Mouse (Mus musculus) MEL (cell line): ENCODE measurements around the gene Kdm4a. TPM values are rescaled to one million over a fixed set of nuclear protein-coding genes. Genes with fewer than 3 reads are reported as not detected.

Source experiments
- DNase-seq: peaks from one replicate; pipeline ENCODE4 v3.0.0; 2011; ENCODE audit warnings: low read depth, low spot score
- H3K27ac ChIP-seq: 2 replicates; pipeline ENCODE4 v1.5.1; 2012; ENCODE audit warnings: low read depth, mild to moderate bottlenecking, control low read depth, low read length, moderate library complexity; ENCODE audit not compliant: control insufficient read depth
- H3K27me3 ChIP-seq, 2 experiments: fragments of 150-350 bp in 1 of 2; sonication (generic) in 1 of 2; 2 replicates each; pipeline ENCODE4 v1.6.1; 2012; ENCODE audit warnings: low read length in 2 of 2, mild to moderate bottlenecking in 2 of 2, improper control_type of control experiment in 1 of 2, moderate library complexity in 1 of 2; ENCODE audit not compliant: insufficient read depth in 2 of 2, control insufficient read depth in 1 of 2
- H3K36me3 ChIP-seq, 2 experiments: 2 replicates each; pipeline ENCODE4 v1.6.1; 2012 to 2014; ENCODE audit warnings: low read length in 2 of 2, improper control_type of control experiment in 1 of 2, inconsistent platforms in 1 of 2, mild to moderate bottlenecking in 1 of 2; ENCODE audit not compliant: insufficient read depth in 2 of 2, control insufficient read depth in 1 of 2
- H3K4me1 ChIP-seq, 2 experiments: fragments of 150-350 bp in 1 of 2; sonication (generic) in 1 of 2; 2 replicates each; pipeline ENCODE4 v1.6.1; 2012; ENCODE audit warnings: low read length in 2 of 2, improper control_type of control experiment in 1 of 2, mild to moderate bottlenecking in 1 of 2; ENCODE audit not compliant: insufficient read depth in 2 of 2, control insufficient read depth in 1 of 2
- H3K4me3 ChIP-seq, 2 experiments: fragments of 150-350 bp in 1 of 2; sonication (generic) in 1 of 2; 2 replicates each; pipeline ENCODE4 v1.5.1; 2012; ENCODE audit warnings: low read depth in 2 of 2, low read length in 2 of 2, mild to moderate bottlenecking in 2 of 2, moderate library complexity in 2 of 2, control low read depth in 1 of 2, improper control_type of control experiment in 1 of 2; ENCODE audit not compliant: control insufficient read depth in 1 of 2, insufficient read depth in 1 of 2
- H3K79me2 ChIP-seq: 2 replicates; pipeline ENCODE4 v1.6.1; 2012; ENCODE audit warnings: mild to moderate bottlenecking, low read length, moderate library complexity; ENCODE audit not compliant: control insufficient read depth, poor library complexity, insufficient read depth
- H3K9ac ChIP-seq: 2 replicates; pipeline ENCODE4 v1.6.1; 2012; ENCODE audit warnings: low read depth, mild to moderate bottlenecking, control low read depth, low read length, moderate library complexity; ENCODE audit not compliant: control insufficient read depth, poor library complexity, severe bottlenecking
- H3K9me3 ChIP-seq: fragments of 150-350 bp; sonication (generic); replicated peaks from 2 replicates; pipeline ENCODE4 v1.6.1; 2012; ENCODE audit warnings: mild to moderate bottlenecking, low read length, improper control_type of control experiment, moderate library complexity; ENCODE audit not compliant: insufficient read depth
- BHLHE40 ChIP-seq: IDR thresholded peaks from 2 replicates; pipeline ENCODE4 v1.6.1; 2012; ENCODE audit warnings: low read depth, mild to moderate bottlenecking, inconsistent platforms, low read length, improper control_type of control experiment, borderline replicate concordance
- ELF1 ChIP-seq: IDR thresholded peaks from 2 replicates; pipeline ENCODE4 v1.6.1; 2014; ENCODE audit warnings: low read depth, mild to moderate bottlenecking, inconsistent platforms, low read length, improper control_type of control experiment, moderate library complexity
- EP300 ChIP-seq, 2 experiments: IDR thresholded peaks; 2 replicates each; pipeline ENCODE4 v1.6.1; 2011; ENCODE audit warnings: improper control_type of control experiment in 2 of 2, low read length in 2 of 2, low read depth in 1 of 2, mild to moderate bottlenecking in 1 of 2
- GABPA ChIP-seq: IDR thresholded peaks from 2 replicates; pipeline ENCODE4 v1.6.1; 2012; ENCODE audit warnings: low read depth, mild to moderate bottlenecking, inconsistent platforms, low read length, improper control_type of control experiment, moderate library complexity
- GATA1 ChIP-seq: IDR thresholded peaks from 2 replicates; pipeline ENCODE4 v1.6.1; 2011; ENCODE audit warnings: low read depth, low read length, improper control_type of control experiment
- HCFC1 ChIP-seq: IDR thresholded peaks from 2 replicates; pipeline ENCODE4 v1.6.1; 2012; ENCODE audit warnings: low read depth, mild to moderate bottlenecking, inconsistent platforms, low read length, improper control_type of control experiment, moderate library complexity
- JUND ChIP-seq: IDR thresholded peaks from 2 replicates; pipeline ENCODE4 v1.6.1; 2011; ENCODE audit warnings: low read depth, mild to moderate bottlenecking, improper control_type of control experiment, low read length
- KAT2A ChIP-seq: conservative IDR thresholded peaks from 2 replicates; pipeline ENCODE4 v1.6.1; 2012; ENCODE audit warnings: low read depth, low read length, improper control_type of control experiment, inconsistent platforms
- MAFK ChIP-seq: IDR thresholded peaks from 2 replicates; pipeline ENCODE4 v1.6.1; 2011; ENCODE audit warnings: low read depth, mild to moderate bottlenecking, low read length, improper control_type of control experiment, borderline replicate concordance
- MAZ ChIP-seq: IDR thresholded peaks from 2 replicates; pipeline ENCODE4 v1.6.1; 2012; ENCODE audit warnings: low read depth, mild to moderate bottlenecking, inconsistent platforms, low read length, improper control_type of control experiment
- MEF2A ChIP-seq: IDR thresholded peaks from 2 replicates; pipeline ENCODE4 v1.6.1; 2014; ENCODE audit warnings: low read depth, mild to moderate bottlenecking, inconsistent platforms, low read length, improper control_type of control experiment; ENCODE audit not compliant: poor library complexity, insufficient replicate concordance, severe bottlenecking; ENCODE audit errors: extremely low read depth
- MYB ChIP-seq: IDR thresholded peaks from 2 replicates; pipeline ENCODE4 v1.6.1; 2011; ENCODE audit warnings: mild to moderate bottlenecking, low read depth, low read length, improper control_type of control experiment
- MYC ChIP-seq: IDR thresholded peaks from 2 replicates; pipeline ENCODE4 v1.6.1; 2011; ENCODE audit warnings: low read depth, mild to moderate bottlenecking, low read length, improper control_type of control experiment, moderate library complexity
- POLR2A ChIP-seq, 2 experiments: IDR thresholded peaks; 2 replicates each; pipeline ENCODE4 v1.6.1; 2011 to 2012; ENCODE audit warnings: low read length in 2 of 2, mild to moderate bottlenecking in 2 of 2, control low read depth in 1 of 2, improper control_type of control experiment in 1 of 2, low read depth in 1 of 2, moderate library complexity in 1 of 2; ENCODE audit not compliant: control insufficient read depth in 1 of 2, insufficient read depth in 1 of 2, poor library complexity in 1 of 2
- RAD21 ChIP-seq: IDR thresholded peaks from 2 replicates; pipeline ENCODE4 v1.6.1; 2011; ENCODE audit warnings: mild to moderate bottlenecking, low read depth, low read length, improper control_type of control experiment
- RCOR1 ChIP-seq: IDR thresholded peaks from 2 replicates; pipeline ENCODE4 v1.6.1; 2012; ENCODE audit warnings: low read depth, mild to moderate bottlenecking, inconsistent platforms, low read length, improper control_type of control experiment
- SMC3 ChIP-seq: IDR thresholded peaks from 2 replicates; pipeline ENCODE4 v1.6.1; 2011; ENCODE audit warnings: low read depth, low read length, improper control_type of control experiment
- UBTF ChIP-seq: IDR thresholded peaks from 2 replicates; pipeline ENCODE4 v1.6.1; 2012; ENCODE audit warnings: low read depth, mild to moderate bottlenecking, inconsistent platforms, low read length, improper control_type of control experiment, moderate library complexity, borderline replicate concordance; ENCODE audit not compliant: insufficient read depth
- USF1 ChIP-seq: IDR thresholded peaks from 2 replicates; pipeline ENCODE4 v1.6.1; 2014; ENCODE audit warnings: low read depth, mild to moderate bottlenecking, inconsistent platforms, low read length, improper control_type of control experiment, moderate library complexity
- USF2 ChIP-seq, 2 experiments: IDR thresholded peaks; 2 replicates each; pipeline ENCODE4 v1.6.1; 2011 to 2012; ENCODE audit warnings: improper control_type of control experiment in 2 of 2, low read length in 2 of 2, borderline replicate concordance in 1 of 2, inconsistent platforms in 1 of 2, low read depth in 1 of 2, mild to moderate bottlenecking in 1 of 2; ENCODE audit not compliant: insufficient read depth in 1 of 2
- ZKSCAN1 ChIP-seq: IDR thresholded peaks from 2 replicates; pipeline ENCODE4 v1.6.1; 2012; ENCODE audit warnings: low read depth, mild to moderate bottlenecking, inconsistent platforms, low read length, improper control_type of control experiment, moderate library complexity
- polyA plus RNA-seq, 2 experiments: library from polyadenylated mRNA; stranded (reverse) in 1 of 2; unstranded in 1 of 2; fragments of >175 nt in 1 of 2; fragments of >200 nt in 1 of 2; gene quantifications; 2 replicates each; pipeline versions ENCODE4 v1.2.1 to v1.2.4; 2012; ENCODE audit warnings: low replicate concordance in 2 of 2, low read depth in 1 of 2; ENCODE audit not compliant: insufficient read length in 2 of 2, insufficient read depth in 1 of 2, missing spikeins in 1 of 2
- total RNA-seq: library from RNA; depleted of rRNA; stranded (reverse); fragments of 300-350 nt; gene quantifications from 2 replicates; pipeline ENCODE4 v1.2.3, GENCODE M21; 2012

Kdm4a gene
- total and polyA plus RNA-seq, 3 experiments, result 31.4 to 49.6 TPM; not detected in 1

DNA sequence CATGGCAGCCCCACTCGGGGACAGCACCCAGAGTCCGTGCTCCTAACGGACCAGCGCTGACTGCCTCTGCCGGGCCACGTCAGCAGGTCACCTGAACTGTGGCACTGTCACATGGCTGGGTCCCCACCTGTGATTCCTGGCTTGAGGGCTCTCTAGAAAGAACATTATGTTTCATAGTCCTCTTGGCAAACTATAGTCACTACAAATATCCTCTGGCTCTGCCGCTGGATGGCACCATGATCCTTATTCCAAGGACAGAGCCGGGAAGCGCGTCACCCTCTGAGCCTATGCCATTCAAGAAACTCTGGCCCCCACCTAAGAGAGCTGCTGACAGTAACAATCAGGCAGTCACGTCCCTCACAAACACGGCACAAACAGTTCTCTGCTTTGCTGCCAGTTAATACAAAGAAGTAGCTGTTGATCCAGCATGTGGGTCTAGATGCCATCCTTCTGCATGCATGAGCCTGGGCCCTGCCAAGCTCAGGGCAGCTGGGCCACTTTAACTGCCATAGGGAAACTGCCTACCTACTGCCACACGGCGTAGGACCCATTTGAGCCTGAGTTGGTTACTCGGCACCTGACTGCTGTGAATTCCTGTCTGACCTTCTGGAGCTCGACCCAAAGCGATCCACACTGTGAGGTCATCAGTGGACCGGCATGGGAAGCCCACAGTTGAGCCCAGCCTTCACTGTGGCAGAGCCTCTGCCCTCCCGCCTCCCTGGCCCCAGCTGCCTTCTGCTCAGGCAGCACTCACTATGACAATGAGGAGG lies 32.1 kb downstream of the Kdm4a start:
- no peak for TF ChIP-seq SMC3
- no peak for TF ChIP-seq MAFK
- TF ChIP-seq MAZ, result no peak
- TF ChIP-seq MYC, result no peak
- no peak for TF ChIP-seq RAD21
- TF ChIP-seq GATA1, result no peak
- TF ChIP-seq USF1, result no peak
- no peak for TF ChIP-seq KAT2A
- no peak for TF ChIP-seq USF2 (IDR thresholded peaks at IDR 0.05; ENCODE audit: borderline replicate concordance in 1 of 2, insufficient read depth in 1 of 2, low read depth in 1 of 2, low read length in 2 of 2)
- TF ChIP-seq RCOR1, result no peak
- no peak for TF ChIP-seq MEF2A
- TF ChIP-seq BHLHE40, result no peak
- TF ChIP-seq JUND, result no peak
- TF ChIP-seq ELF1, result no peak
- TF ChIP-seq MYB, result no peak
- TF ChIP-seq EP300 (IDR thresholded peaks at IDR 0.05; ENCODE audit: low read depth in 1 of 2, low read length in 2 of 2), result no peak
- Histone ChIP-seq H3K27me3 (no peaks in the 10 kb centered on the region), H3K9ac (no peak overlapping the region), H3K4me3 (no peak overlapping the region), H3K27ac (no peak overlapping the region), H3K79me2 (no peaks in the 10 kb centered on the region), H3K36me3 (peaks cover 16 to 29% of the 10 kb centered on the region in 2 experiments), H3K4me1 (peaks cover 15 to 26% of the 10 kb centered on the region in 2 experiments), H3K9me3 (no peaks in the 10 kb centered on the region)
- DNase-seq, result no peak

DNA sequence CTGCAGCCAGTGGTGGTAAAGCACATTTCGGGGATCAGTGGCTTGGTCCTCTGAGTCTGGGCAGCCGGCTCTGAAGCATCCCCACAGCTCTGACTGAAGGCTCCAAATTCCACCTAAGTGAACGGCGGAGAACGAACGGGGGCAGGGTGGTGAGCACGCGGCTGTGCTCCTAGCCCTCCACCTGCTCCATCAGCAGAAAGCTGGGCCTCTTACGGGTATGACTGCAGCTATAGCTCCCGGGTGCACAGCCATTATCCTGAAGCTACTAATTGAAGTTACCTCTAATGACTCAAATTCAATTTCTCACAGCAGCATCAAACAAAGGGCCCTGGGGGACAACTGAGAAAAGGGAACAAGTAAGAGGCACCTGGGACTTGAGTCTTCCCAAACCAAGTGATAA lies 32.8 kb downstream of the Kdm4a start:
- H3K79me2 ChIP-seq, result no peaks in the 10 kb centered on the region
- no peaks in the 10 kb centered on the region for H3K9me3 ChIP-seq
- no peak overlapping the region for H3K4me3 ChIP-seq
- TF ChIP-seq POLR2A (IDR thresholded peaks at IDR 0.05; ENCODE audit: control insufficient read depth in 1 of 2, insufficient read depth in 1 of 2, low read depth in 1 of 2, low read length in 2 of 2, poor library complexity in 1 of 2) (no peak), HCFC1 (no peak), UBTF (no peak), ZKSCAN1 (no peak), GABPA (no peak), JUND (no peak)
- H3K27ac ChIP-seq, result no peak overlapping the region
- no peak for DNase-seq
- H3K36me3 ChIP-seq, result peaks cover 14 to 30% of the 10 kb centered on the region in 2 experiments
- H3K4me1 ChIP-seq, result peaks cover 12 to 20% of the 10 kb centered on the region in 2 experiments
- H3K9ac ChIP-seq, result no peak overlapping the region
- H3K27me3 ChIP-seq, result no peaks in the 10 kb centered on the region
